Mouse (Mus musculus) retina, postnatal 1 day (tissue): Measurements from ENCODE around the gene Pgs1.

Experiments used
- DNase-seq: peaks from one replicate; pipeline ENCODE4 v3.0.0-alpha.2; 2012

Pgs1 gene

DNA sequence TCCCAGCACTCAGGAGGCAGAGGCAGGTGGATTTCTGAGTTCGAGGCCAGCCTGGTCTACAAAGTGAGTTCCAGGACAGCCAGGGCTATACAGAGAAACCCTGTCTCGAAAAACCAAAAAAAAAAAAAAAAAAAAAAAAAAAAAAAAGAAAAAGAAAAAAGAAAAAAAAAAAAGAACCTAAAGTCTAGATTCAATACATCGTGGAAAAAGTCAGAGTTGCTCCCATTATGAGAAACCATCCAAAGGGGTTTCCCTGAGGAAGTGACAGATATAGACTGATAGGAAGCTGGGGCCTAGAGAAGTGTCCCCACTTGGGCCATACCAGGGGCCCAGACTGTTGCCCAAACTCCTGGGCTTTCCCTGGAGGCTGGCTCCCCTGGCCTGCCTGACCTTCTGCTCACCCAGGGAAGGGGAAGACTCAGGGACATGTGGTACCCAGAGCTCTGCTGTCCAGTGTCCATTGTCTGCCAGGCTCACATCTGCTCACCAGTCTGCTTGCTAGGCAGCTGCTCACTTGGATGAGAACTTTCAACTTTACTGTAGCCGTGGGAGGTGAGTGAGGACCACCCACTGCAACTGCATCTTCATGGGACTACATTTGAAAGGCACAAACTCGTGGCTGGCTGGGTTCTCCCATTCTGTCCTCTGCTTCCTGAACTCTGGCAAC lies 8.3 kb upstream of the Pgs1 start:
- DNase-seq = peak; percentile 65

GRCm38 (mm10) chr11:117979388-117979787 lies 6.7 kb upstream of the Pgs1 start:
- no peak for DNase-seq

- DNase-seq = no peak
Measured at GRCm38 (mm10) chr11:117982426-117982825, 3.7 kb upstream of the Pgs1 start.

- no peak for DNase-seq
Measured at GRCm38 (mm10) chr11:117983770-117984169, 2.3 kb upstream of the Pgs1 start.

GRCm38 (mm10) chr11:117987032-117987451 lies 950 bp downstream of the Pgs1 start:
- DNase-seq = no peak

- no peak for DNase-seq
Measured at GRCm38 (mm10) chr11:117987968-117988367, 1.9 kb downstream of the Pgs1 start.

DNA sequence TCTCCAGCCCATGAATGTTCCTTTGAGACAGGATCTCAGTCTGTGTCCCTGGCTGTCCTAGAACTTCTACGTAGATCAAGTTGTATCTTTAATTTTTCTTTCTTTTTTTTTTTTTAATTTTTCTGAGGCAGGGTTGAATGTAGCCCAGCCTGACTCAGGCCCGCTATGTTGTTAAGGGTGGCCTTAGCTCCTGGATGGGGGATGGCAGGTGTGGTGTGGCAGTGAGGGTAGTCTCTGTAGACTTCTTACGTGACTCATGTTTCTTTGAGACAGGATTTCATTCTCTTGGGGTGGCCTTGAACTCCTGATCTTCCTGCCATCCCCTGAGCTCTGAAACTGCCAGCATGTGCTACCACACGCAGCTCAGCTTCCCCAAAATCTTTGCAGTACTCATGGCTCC lies 3.1 kb downstream of the Pgs1 start:
- no peak for DNase-seq

DNA sequence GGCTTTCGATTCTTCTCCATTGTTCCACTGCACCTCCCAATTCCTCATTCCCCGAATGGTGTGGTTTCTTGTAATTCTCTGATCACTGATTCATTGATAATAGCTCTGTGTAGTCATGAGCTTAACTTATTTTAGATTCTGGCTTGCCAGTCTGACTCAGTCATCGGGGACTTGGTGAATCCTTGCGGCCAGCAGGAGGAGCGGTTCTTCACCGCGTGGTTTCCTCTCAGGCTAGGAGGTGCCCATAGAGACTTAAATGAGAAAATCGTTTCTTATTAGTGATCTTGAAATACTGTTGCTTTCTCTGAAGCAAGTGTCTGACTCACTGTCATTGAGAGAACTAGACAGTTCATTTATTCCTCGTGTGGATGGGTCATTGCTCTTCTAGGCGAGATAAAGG lies 3.8 kb downstream of the Pgs1 start:
- no peak for DNase-seq

DNA sequence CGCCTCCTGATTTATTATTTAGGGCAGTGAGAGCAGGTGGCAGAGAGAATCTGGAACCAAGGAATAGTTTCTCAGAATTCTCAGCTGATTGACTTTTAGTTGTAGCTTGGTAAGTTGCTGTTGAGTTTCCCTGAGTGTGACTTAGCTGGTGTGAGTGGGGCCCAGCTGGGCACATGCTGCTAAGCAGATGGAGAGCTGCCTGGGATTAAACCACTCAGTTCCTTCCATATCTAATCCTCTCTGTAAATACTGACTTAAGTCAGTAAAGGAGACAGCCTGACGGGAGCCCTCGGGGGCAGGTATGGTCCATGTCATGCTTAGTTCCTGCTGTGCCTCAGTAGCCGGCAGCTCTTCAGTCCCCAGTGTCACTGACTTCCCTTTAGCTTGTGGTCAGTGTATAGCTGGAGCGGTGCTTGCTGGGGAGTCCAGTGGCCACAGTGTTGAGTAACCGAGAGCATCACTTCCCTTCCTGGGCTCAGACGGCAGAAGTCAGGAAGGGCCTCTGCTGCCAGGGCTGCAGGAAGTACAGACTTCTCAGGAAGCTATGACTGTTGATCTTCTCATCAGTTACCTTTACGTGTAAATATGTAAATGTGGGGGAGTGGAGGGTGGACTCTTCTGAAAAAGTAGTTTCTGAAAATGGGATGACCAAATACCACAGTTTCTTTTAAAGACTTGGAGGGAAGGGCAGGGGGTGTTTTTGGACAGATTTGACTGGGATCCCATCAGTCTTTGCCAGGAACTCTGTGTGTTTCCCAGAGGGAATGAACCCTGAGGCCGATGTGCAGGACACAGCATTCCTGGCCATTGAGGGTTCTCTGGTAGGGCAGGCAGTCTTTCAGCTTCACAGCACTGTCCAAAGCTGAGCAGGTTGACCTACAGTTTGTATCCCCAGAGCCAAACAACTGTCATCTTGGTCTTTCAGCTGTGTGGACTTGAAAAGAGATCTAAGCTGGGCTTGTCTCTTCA lies 5.7 kb downstream of the Pgs1 start:
- peak; percentile 68 for DNase-seq

- DNase-seq = no peak
Measured at GRCm38 (mm10) chr11:117993190-117994175, 7.4 kb downstream of the Pgs1 start.

GRCm38 (mm10) chr11:117994250-117995057 lies 8.4 kb downstream of the Pgs1 start:
- DNase-seq = no peak

DNA sequence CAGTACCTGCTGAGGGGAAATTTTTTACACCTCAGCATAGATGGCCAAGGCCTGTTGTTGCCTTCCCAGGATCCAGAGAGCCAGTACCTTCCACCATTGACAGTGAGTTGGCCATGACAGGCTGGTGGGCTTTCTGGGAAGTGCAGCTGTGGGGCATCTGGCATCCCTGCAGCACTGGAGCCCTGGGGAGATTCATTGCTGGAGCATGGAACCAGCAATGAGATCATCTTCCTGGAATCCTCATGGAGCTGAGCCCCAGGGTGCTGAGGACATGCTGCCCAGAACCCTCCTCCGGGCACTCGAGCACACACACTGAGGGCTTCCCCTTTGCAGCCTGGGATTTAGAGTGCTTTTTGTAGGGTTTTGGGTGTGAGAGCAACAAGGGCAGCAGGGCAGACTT lies 9.2 kb downstream of the Pgs1 start:
- DNase-seq = no peak

- no peak for DNase-seq
Measured at GRCm38 (mm10) chr11:117995661-117996060, 9.6 kb downstream of the Pgs1 start.

DNA sequence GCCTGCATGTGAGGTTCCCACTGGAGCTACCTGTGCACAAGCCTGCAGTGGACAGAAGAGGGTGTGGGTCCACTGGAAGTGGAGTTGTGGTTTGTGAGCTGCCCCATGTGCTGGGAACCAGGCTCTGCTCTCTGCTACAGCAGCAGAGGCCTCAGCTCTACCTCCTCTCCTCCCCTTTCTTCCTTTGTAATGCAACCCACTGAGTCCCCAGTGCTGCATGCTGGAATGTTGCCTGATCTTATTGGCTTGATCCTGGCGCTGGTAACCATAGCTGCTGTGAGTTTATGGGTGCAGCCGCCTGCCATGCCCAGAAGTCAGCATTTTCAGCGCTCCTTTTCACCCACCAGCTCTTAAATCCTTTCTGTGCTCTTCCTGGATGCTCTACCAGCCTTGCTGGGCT lies 10.0 kb downstream of the Pgs1 start:
- no peak for DNase-seq

GRCm38 (mm10) chr11:117997085-117997484 lies 11.0 kb downstream of the Pgs1 start:
- DNase-seq = no peak

DNA sequence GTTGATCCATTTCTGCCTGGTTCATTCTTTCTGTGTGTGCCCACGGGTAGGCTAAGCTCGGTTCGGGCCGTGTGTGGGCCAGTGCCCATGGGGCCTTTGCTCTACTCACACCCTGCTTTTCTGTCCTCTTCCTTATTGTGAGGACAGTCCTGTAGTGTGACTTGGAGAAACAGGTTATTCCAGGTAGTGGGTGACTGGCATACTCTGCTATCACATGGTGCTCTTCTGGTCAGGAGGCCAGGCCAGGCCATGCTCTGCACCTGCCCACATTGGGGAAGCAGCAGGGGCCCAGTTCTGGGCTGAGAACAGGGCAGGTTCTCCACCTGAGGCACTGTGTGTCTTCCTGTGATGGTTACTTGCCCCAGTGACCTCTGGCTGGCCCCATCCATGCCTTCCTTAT lies 12.3 kb downstream of the Pgs1 start:
- no peak for DNase-seq

DNA sequence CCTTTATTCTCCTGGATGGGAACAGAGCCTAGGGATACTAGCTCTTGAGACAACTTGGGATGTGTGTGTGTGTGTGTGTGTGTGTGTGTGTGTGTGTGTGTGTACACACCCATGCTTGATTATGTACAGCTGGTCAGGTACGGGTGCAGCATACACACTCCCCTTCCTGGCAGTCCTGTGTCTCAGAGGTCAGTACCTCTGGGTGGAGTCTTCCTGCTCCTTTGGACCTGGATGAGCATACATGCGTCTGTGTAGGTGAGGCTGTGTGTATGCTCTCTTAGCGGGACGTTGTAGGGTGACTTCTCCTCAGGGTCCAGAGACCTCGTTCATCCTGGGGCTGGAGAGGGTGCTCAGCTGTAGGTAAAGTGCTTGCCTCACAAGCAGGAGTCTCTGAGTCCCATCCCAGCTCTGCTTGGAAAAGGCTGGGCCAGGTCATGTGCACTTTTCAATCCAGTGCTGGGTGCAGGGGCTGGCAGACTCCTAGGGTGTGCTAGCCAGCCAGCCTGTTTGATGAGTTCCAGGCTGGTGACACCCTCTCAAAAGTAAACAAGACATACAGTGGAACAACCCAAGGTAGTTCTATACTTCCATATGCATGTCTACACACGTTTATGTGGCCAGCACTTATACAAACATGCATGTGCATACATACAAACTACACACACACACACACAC lies 13.3 kb downstream of the Pgs1 start:
- DNase-seq = no peak

DNA sequence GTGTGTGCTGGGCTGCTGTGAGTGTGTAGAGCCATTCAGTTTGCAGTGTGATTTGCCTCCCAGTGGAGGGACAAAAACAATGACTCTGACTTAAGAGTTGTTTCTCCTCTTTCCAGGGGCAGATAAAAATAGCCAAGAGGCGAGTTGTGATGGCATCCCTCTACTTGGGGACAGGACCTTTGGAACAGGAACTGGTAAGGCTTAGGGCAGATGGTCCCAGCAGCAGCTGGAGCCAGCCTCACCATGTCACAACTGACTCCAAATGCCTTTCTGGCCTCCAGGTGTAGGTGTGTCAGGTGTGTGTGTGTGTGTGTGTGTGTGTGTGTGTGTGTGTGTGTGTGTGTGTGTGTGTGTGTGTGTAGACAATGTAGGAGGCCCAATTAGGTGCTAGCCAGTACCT lies 14.0 kb downstream of the Pgs1 start:
- DNase-seq = no peak

- no peak for DNase-seq
Measured at GRCm38 (mm10) chr11:118000565-118001215, 14.6 kb downstream of the Pgs1 start.

- no peak for DNase-seq
Measured at GRCm38 (mm10) chr11:118003176-118003575, 17.1 kb downstream of the Pgs1 start.

DNA sequence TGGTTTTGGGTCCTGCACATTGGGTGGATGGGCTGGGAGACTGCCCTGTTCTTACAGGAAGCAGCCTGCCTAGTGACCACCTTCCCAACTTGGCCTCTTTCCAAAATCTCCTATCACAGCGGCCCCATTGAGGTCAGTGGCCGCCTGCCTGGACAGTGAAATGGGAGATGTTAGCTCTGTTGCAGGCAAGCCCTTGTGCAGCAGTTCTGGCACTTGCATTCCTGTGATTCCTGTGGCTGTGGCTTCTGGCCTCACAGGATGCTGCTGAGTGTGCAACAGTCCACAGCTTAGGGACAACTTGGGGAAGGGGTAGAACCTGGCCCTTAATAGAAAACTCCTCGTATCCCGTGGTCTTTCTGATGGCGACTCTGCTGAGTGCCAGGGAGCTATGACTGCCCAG lies 17.6 kb downstream of the Pgs1 start:
- DNase-seq = no peak
